Mouse (Mus musculus): ENCODE measurements around the gene Usp34.

DNA sequence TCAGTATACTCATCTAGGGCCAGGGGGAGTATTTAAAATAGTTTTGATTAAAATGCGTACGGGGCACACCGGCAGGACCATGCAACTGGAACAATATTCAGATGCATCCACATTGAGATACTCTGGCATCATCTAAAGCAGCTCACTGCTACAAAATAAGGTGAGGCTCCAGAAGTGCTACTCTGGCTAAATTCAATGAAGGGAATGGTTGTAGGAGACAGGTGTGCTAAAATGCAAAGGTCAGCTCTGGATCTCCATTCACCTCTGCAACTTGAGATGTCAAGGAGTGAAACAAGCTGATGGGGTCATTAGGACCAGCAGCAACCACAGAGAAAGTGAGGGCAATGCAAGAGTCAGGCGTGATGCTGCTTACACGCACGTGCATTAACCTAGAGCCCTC is 188.5 kb downstream of the Usp34 start:
- TF ChIP-seq POLR2A (IDR thresholded peaks at IDR 0.05; ENCODE audit: low read depth, low read length) (no peak), SIN3A (IDR thresholded peaks at IDR 0.05; ENCODE audit: low read length) (no peak), MEF2A (IDR thresholded peaks at IDR 0.05; ENCODE audit: borderline replicate concordance, low read depth, low read length) (no peak), CTCF (conservative IDR thresholded peaks at IDR 0.05 in 1 of 2, IDR thresholded peaks at IDR 0.05 in 1 of 2; ENCODE audit: low read depth in 2 of 2, low read length in 2 of 2) (no peak), USF2 (conservative IDR thresholded peaks at IDR 0.05; ENCODE audit: low read depth, low read length) (no peak)
